Mouse (Mus musculus) heart, postnatal 0 days (tissue): ENCODE measurements around the gene Efcab3.

ENCODE experiments used
- CTCF ChIP-seq: IDR thresholded peaks from 2 replicates; pipeline ENCODE4 v1.5.1; 2016; ENCODE audit warnings: antibody characterized with exemption, control low read depth, low read depth
- EP300 ChIP-seq: IDR thresholded peaks from 2 replicates; pipeline ENCODE4 v1.6.1; 2016; ENCODE audit warnings: antibody characterized with exemption, low read depth

DNA sequence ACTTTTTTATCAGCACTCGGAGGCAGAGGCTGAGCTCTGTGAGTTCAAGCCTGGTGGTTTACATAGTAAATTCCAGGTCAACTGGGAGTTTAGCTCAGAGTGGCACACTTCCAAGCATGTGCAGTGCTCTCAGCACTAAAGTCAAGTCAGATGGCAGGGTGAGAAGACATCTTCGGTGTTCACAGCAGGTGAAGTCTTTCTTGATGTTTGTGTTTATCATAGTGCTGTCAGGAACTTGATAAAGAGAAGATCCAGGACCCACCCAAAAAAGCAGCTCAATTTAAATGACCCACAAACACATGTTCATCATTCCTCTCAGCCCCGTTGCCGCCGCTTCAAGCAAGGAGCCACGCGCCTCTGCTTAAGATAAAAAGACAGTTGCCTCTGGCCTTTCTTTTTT is 72.3 kb downstream of the Efcab3 start:
- TF ChIP-seq CTCF (no peak), EP300 (no peak)
